8 mouse cellular contexts compared by ENCODE assay signal in genomic region chr17:56763741-56764250, GRCm38 (mm10). TPM values are rescaled to one million over a fixed set of nuclear protein-coding genes. Genes with fewer than 3 reads are reported as not detected.
DNase-seq lines count a peak whose midpoint lies in the region; ATAC-seq and TF ChIP-seq lines count a peak whose summit lies in the region.

No protein-coding gene starts in this region.

- no peak for TF ChIP-seq EP300 in liver, embryonic 14.5 days (IDR thresholded peaks at IDR 0.05; ENCODE audit: low read depth)

- H3K27ac ChIP-seq in forebrain, embryonic 15.5 days (replicated peaks) = peak overlapping the region; percentile 97; the same call in 1 of the 2 replicates
- peak overlapping the region; percentile 92 for H3K27ac ChIP-seq in liver, embryonic 14.5 days

- peaks cover 20% of the 10 kb centered on the region for H3K36me3 ChIP-seq in forebrain, embryonic 15.5 days
- H3K36me3 ChIP-seq in liver, embryonic 14.5 days (replicated peaks; ENCODE audit: control insufficient read depth, insufficient read depth, low read depth) = peaks cover 8% of the 10 kb centered on the region

- no peaks in the 10 kb centered on the region for H3K9me3 ChIP-seq in forebrain, embryonic 15.5 days
- H3K9me3 ChIP-seq in liver, embryonic 14.5 days (ENCODE audit: control insufficient read depth, low read length) = no peaks in the 10 kb centered on the region

- TF ChIP-seq CTCF in liver, embryonic 14.5 days (IDR thresholded peaks at IDR 0.05; ENCODE audit: low read depth) = no peak

- H3K4me1 ChIP-seq in forebrain, embryonic 15.5 days = peaks cover 30% of the 10 kb centered on the region
- peaks cover 33 to 35% of the 10 kb centered on the region in 2 experiments for H3K4me1 ChIP-seq in liver, embryonic 14.5 days (replicated peaks; ENCODE audit: control insufficient read depth in 2 of 2, insufficient read depth in 2 of 2, low read length in 1 of 2)

- H3K4me2 ChIP-seq in forebrain, embryonic 15.5 days (replicated peaks) = peak overlapping the region; percentile 60
- H3K4me2 ChIP-seq in liver, embryonic 14.5 days (ENCODE audit: low read depth) = peak overlapping the region; percentile 87

- no peak for ATAC-seq in forebrain, embryonic 15.5 days (replicated peaks)
- ATAC-seq in liver, embryonic 14.5 days (ENCODE audit: insufficient read depth) = no peak

- DNase-seq in cerebellum, adult 8-10 months = peak; percentile 43
- DNase-seq in cerebellum, postnatal 10 days = no peak
- DNase-seq in CD4-positive helper T cell, adult 2 months (ENCODE audit: low read depth, low spot score) = peak; percentile 24
- no peak for DNase-seq in liver, embryonic 14.5 days (ENCODE audit: low read depth in 3 of 3, low spot score in 3 of 3)
- no peak for DNase-seq in B cell, adult 2 months
- no peak for DNase-seq in urinary bladder, postnatal 14 days (ENCODE audit: low spot score)
- no peak for DNase-seq in kidney, adult 8-10 months

- H3K4me3 ChIP-seq in forebrain, embryonic 15.5 days = peak overlapping the region; percentile 78
- H3K4me3 ChIP-seq in liver, embryonic 14.5 days (ENCODE audit: insufficient read depth in 1 of 2, low read depth in 2 of 2, low read length in 2 of 2) = peak overlapping the region; percentile 81 to 84; a peak in 3 of 4 replicates

- WGBS in forebrain, embryonic 15.5 days = 73% methylated on average over 8 of the region's 8 CpGs
- WGBS in liver, embryonic 14.5 days (ENCODE audit: insufficient replicate concordance) = 55% methylated on average over 8 of the region's 8 CpGs

- peaks cover 6% of the 10 kb centered on the region; the same call in 1 of the 2 replicates for H3K27me3 ChIP-seq in forebrain, embryonic 15.5 days
- H3K27me3 ChIP-seq in liver, embryonic 14.5 days (ENCODE audit: control insufficient read depth, insufficient read depth, low read length) = 0 out of 2 replicates have a peak, but pooled peaks cover 3% of the 10 kb centered on the region

- peak overlapping the region; percentile 75; the same call in 1 of the 2 replicates for H3K9ac ChIP-seq in forebrain, embryonic 15.5 days (replicated peaks)
- H3K9ac ChIP-seq in liver, embryonic 14.5 days (replicated peaks) = peak overlapping the region; percentile 90; the same call in 1 of the 2 replicates

RNA-seq across cellular contexts. Expression of gene Dus3l, which starts 0.8 kb away (rescaled TPM):
- 72.1 and 74.3 TPM in 2 replicates for polyA plus RNA-seq in forebrain, embryonic 15.5 days (2015; fragmentation: Nextera tagmentation; extraction: Ambion mirVana)
- polyA plus RNA-seq in liver, embryonic 14.5 days (2012; rRNA removed) = 18.1 and 19.3 TPM in 2 replicates
- 9.5 and 10.8 TPM in 2 replicates for polyA plus RNA-seq in liver, embryonic 14.5 days (2014; fragmentation: Nextera tagmentation; extraction: Ambion mirVana)

RNA-seq across cellular contexts. Expression of gene Prr22, which starts 6.3 kb away (rescaled TPM):
- 0.66 and 0.73 TPM in 2 replicates for polyA plus RNA-seq in forebrain, embryonic 15.5 days (2015; fragmentation: Nextera tagmentation; extraction: Ambion mirVana)
- polyA plus RNA-seq in liver, embryonic 14.5 days (2012; rRNA removed) = 1.2 and 1.3 TPM in 2 replicates
- polyA plus RNA-seq in liver, embryonic 14.5 days (2014; fragmentation: Nextera tagmentation; extraction: Ambion mirVana) = 0.40 and 0.52 TPM in 2 replicates

RNA-seq across cellular contexts. Expression of gene Nrtn, which starts 6.5 kb away (rescaled TPM):
- 0.97 and 1.2 TPM in 2 replicates for polyA plus RNA-seq in forebrain, embryonic 15.5 days (2015; fragmentation: Nextera tagmentation; extraction: Ambion mirVana)
- 1.0 and 1.6 TPM in 2 replicates for polyA plus RNA-seq in liver, embryonic 14.5 days (2012; rRNA removed)
- polyA plus RNA-seq in liver, embryonic 14.5 days (2014; fragmentation: Nextera tagmentation; extraction: Ambion mirVana) = 1.7 and 1.9 TPM in 2 replicates

RNA-seq across cellular contexts. Expression of gene Vmac, which starts 46.0 kb away (rescaled TPM):
- polyA plus RNA-seq in forebrain, embryonic 15.5 days (2015; fragmentation: Nextera tagmentation; extraction: Ambion mirVana) = 18.4 and 20.3 TPM in 2 replicates
- 2.8 and 3.3 TPM in 2 replicates for polyA plus RNA-seq in liver, embryonic 14.5 days (2012; rRNA removed)
- polyA plus RNA-seq in liver, embryonic 14.5 days (2014; fragmentation: Nextera tagmentation; extraction: Ambion mirVana) = 3.1 and 3.2 TPM in 2 replicates

RNA-seq across cellular contexts. Expression of gene Ndufa11, which starts 46.2 kb away (rescaled TPM):
- 425 and 444 TPM in 2 replicates for polyA plus RNA-seq in forebrain, embryonic 15.5 days (2015; fragmentation: Nextera tagmentation; extraction: Ambion mirVana)
- 119 and 215 TPM in 2 replicates for polyA plus RNA-seq in liver, embryonic 14.5 days (2012; rRNA removed)
- 276 and 284 TPM in 2 replicates for polyA plus RNA-seq in liver, embryonic 14.5 days (2014; fragmentation: Nextera tagmentation; extraction: Ambion mirVana)

Comparison
In these comparisons a context has a peak if more than half of its experiments do, and no peak if none do; other contexts are left out.
1. DNase-seq: peak in cerebellum, adult 8-10 months (single experiment) and CD4-positive helper T cell, adult 2 months (single experiment); none in cerebellum, postnatal 10 days (0 of 2), liver, embryonic 14.5 days (0 of 3), B cell, adult 2 months (0 of 2), urinary bladder, postnatal 14 days (single experiment) and kidney, adult 8-10 months (0 of 2).